Mouse (Mus musculus): Measurements from ENCODE around the gene Opn3.
A peak's percentile ranks its signal among the peaks of the same experiment; 100 is the strongest.

Opn3 gene

DNA sequence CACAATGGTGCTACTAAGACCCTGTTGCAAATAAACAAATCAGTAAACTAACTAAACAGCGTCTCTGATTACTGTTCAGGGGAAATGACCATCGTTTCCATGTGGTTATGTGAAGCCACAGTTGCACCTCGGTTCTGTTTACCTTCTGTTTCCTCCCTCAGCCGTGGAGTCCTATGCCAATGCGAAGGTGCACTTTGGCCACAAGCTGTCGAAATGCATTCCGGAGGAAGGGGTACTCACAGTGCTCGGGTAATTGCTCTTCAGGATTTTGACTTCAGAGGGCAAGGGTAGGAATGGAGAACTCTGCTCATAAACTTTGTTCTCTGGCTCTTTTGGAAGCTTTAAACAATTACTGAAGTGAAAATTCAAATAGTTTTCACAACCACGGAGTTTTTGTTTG lies 45.6 kb downstream of the Opn3 start:
- DNase-seq, result no peak

DNA sequence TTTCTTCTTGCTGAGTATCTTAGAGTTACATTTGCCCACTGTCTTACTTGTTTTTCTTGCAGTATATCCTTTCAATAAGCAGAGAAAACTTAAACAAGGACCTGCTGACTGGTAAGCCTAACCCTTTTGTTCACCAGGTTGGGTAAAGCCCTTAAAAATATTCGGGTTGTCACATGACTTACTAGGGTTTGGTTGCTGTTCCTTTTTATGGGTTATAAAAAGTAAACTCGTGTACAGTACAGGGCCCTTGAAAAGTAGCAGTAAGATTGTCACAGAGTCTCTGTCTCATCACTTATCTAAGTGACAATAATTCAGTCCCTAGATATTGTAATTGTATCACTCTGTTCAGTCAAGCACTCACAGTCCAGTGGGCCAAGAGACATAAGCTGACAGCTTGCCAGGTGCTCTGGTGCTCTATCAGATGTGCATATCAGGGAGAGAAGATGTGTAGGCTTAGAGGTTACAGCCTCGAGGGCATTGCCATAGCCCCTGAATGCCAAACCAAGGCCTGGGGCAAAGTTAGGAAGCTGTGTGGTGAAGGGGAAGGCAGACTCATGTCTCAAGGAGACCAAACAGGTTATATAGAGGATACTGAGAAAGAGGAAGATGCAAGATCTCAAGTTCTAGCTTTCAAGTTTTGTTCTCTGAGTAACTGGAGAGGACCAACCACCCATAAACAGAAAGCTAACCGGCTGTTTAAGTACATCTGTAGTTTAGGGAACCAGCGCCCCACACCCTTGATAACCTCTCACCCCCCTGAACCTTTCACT lies 48.9 kb downstream of the Opn3 start:
- DNase-seq, result no peak

- DNase-seq, result no peak
Observed at GRCm38 (mm10) chr1:175640435-175641150, 52.0 kb downstream of the Opn3 start.

DNA sequence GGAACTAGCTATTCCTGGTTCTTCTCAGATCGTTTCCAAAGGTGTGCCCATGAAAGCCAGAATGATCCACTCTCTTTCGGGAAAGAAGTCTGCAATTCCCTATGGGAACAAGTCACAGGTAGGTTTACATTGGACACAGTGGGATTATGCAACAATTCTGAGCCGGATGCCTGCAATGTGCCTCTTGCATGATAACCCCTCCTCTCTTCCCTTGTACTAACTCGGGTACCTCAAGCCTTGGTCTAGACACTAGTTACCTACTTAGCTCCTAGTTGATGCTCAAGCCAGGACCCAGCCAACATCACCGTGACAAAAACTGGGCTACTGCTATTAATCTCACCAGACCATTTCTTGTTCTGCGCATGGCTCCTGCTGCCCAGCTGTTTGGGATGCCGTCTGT lies 53.5 kb downstream of the Opn3 start:
- DNase-seq, result no peak

- DNase-seq, result no peak
Observed at GRCm38 (mm10) chr1:175637677-175638076, 54.9 kb downstream of the Opn3 start.

DNA sequence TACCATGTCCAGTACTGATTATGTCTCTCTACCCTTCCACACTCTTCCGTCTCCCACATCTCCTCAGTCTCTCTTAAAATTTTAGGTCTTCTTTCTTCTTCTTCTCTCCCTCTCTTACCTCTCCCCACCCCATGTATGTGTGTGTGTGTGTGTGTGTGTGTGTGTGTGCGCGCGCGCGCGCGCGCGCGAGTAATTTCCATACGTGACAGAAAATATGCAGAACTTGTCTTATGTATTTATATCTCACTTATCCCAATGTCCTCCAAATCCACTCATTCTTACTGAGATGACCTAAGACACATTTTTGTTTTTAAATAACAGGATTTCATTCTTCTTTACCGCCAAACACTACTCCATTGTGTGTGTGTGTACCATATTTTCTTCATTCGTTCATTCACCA lies 60.1 kb downstream of the Opn3 start:
- no peak for DNase-seq

GRCm38 (mm10) chr1:175631721-175632221 lies 60.8 kb downstream of the Opn3 start:
- DNase-seq, result no peak

DNA sequence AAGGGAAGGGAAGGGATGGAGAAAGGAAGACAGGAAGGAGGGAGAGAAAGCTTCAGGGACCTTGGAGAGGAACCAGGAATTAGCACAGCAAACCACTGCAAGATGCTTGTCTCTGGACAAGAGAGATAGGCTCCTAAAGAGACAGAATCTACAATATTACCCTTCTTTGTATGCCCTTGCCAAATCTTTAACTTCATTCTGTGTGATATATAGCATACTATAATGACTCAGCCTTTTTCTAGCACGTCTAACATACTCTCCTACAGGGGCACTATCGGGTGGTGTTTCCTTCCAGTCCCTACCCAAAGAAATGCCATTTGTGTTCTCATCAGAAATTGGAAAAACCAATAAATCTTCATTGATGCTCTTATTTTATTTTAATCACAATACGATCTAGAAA lies 61.5 kb downstream of the Opn3 start:
- no peak for DNase-seq

DNA sequence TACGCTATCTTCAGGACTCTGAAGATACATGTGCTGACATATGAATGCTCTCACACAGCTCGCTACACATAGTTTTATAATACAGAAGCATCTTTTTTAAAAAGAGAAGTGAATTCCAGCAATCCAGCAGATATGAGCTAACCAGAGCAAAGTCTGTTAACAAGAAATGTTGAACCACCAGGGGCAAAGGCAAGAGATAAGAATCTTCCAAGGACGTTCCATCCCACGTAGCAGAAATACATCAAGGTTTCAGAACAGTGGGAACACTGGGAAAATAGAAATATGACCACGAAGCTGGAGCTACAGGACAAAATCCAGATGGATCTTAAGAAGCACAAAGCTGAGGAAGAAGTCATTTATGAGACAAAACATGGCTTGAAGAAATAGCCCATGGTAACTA lies 62.2 kb downstream of the Opn3 start:
- no peak for DNase-seq

DNA sequence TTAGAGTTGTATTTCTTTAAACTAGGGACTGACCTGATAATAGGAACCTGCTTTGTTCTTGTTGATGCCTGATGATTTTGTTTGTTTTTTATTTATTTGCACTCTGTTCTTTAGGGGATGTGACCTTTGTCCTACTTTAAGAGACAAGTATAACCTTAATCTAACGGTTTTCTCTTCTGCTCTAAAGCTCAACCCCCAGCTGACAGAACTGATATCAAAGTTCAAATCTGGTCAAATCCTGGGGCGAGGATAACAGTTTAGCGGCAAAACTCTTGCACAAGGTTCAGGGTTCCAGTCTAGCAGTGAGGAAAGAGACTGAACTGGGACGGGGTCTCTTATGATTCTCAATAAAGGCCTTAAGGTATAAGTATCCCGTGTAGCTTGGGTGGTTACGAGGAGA lies 63.3 kb downstream of the Opn3 start:
- no peak for DNase-seq

DNA sequence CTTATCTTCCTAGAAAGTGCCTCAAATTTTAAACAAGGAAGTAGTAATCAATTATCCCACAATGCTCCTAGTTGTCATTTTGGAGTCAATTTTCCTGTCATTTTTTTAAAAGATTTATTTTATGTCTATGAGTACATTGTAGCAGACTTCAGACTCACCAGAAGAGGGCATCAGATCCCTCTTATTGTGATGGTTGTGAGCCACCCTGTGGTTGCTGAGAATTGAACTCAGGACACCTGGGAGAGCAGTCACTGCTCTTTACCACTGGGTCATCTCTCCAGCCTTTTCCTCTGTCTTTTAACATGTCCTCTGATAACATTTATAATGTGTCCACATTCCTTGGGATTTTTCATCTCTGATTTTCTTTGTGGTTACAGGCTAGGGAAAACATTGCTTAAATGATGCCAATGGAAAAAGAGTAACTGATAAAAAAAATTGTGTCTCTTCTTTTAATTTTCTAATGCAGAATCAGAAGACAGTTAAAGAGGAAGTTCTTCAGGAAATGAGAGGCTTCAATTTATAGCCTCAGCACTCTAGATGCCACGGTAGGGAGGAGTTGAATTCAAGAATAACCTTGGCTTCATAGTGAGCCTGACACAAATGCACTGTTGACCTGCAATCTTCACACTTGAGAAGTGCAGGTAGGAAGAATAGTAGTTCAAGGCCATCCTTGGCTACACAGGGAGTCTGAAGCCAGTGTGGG lies 66.4 kb downstream of the Opn3 start:
- peak; percentile 38 for DNase-seq

DNA sequence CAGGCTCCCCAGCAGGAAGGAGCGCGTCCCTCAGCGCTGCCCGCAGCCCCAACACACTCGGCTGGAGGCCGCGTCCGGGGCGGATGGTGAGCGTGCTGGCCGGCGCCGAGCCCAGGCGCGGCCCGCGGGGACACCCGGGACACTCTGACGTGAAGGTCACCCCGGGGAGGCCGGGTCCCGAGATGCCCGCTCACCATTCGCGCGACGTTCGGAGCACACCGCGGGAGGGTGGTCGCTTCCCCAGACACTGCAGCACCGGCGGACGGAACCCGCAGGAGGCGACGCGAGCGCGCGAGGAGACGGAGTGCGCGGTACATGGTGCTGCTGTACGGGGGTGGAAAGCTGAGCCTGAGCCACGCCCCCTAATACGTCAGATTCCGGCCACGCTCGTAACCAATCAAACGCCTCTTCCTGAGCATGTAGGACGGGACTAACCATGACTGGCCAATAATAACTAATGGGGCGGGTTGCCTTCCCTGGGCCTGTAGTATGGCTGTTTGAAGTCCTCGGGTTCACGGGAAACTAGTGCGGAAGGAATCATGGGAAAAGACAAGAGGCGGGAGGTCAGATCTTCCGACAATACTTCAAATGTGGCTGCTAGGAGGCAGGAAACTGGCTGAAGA lies 67.2 kb downstream of the Opn3 start, which contains the start of gene Fh1:
TSS of gene Fh1 (minus strand) at position 379 of the 623 bp plus-strand sequence.
- DNase-seq, result peak; percentile 97

DNA sequence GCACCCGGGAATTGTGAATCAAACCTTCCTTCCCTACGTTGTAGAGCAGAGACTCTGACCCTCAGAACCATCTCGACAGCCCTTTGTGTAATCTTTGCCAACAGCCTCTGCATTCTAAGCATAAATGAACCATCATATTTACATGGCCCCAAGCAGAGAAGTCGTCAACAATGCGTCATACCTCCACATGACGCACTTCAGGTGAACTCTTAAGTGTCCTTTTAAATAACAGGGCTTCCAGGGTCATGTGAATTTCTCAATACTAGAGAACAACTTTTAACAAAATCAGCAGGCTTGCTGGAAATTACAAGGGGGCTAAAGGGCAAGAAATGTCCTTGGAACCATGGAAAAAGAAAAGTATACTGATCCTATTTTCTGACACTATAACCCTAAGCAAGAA lies 68.9 kb downstream of the Opn3 start:
- no peak for DNase-seq

DNA sequence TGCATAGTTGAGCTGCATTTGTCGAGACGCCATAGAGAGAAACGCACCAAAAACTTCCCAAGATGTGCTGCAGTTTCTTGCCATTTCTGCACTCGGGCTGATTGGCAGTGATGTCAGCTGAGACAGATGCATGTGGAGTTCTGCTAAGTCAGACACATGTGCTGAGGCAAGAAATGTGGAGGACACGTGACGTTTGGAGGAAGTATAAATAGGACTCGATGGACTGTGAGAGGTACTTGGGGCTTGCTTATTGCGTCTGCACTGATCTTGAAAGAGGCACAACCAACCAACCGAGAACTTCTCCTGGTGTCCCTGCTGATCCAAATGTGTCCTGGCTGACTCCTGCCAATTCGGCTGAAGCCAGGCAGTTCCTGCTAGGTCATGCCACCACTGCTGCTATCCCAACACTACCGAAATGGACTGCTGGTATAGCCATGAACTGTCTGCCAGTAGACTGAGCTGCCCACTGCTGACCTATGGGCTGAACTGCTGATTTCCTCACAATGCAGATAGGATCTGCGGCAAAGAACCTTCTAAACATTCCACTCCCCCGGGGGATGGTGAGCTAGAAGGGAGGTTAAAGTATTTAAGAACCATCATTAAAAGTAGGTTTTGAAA lies 72.7 kb downstream of the Opn3 start, which contains the start of gene Kmo:
TSS of gene Kmo (plus strand) at position 568 of the 618 bp plus-strand sequence.
- no peak for DNase-seq

DNA sequence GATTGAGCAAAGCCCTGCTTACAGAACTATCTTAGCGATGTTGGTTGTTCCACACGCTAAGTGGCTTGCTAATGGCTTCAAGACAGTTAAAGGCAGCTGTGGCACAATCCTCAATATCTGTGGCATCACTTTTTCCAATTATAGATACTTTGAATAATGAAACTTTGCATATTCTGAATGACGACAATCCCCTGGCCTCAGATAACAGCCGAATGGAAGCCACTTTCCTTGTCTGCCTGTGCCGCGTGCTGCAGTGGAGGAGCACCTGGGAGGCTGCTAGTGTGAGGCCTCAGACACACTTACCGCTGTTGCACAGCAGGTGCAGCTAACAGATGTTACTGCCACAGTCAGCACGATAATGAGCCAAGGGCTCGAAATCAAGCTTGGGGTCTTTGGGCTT lies 77.6 kb downstream of the Opn3 start:
- no peak for DNase-seq
